Mouse (Mus musculus): Measurements from ENCODE around the gene Lipt2.

The Lipt2 gene

GRCm38 (mm10) chr7:100159105-100159841 is at the start of gene Lipt2:
TSS of gene Lipt2 (plus strand) at chr7:100159277.
- in situ Hi-C loops (cut with MboI, MseI): no loop called here

GRCm38 (mm10) chr7:100111506-100111905 is 47.6 kb upstream of the Lipt2 start:
- in situ Hi-C loops (cut with MboI, MseI): no loop called here

DNA sequence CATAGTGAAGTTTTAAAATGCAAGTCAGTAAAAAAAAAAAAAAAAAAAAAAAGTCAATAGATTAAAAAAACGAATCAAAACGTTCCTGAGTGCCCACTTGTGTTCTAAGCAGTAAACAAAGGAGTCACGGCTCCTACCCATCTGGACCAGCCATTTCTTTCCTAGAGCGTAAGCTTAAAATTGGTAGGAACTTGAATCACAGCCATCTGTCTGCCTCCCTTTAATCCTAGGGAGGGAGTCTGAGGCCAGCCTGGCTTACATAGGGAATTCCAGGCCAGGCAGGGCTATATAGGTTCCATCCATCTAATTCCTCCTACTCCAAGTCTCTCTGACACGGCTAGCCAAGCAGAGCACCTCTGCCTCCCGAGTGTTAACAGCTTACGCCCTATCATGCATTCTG is 45.3 kb upstream of the Lipt2 start:
- in situ Hi-C loops (cut with MboI, MseI): no loop called here

- in situ Hi-C loops (cut with MboI, MseI): no loop called here
Measured at GRCm38 (mm10) chr7:100114279-100114678, 44.8 kb upstream of the Lipt2 start.

DNA sequence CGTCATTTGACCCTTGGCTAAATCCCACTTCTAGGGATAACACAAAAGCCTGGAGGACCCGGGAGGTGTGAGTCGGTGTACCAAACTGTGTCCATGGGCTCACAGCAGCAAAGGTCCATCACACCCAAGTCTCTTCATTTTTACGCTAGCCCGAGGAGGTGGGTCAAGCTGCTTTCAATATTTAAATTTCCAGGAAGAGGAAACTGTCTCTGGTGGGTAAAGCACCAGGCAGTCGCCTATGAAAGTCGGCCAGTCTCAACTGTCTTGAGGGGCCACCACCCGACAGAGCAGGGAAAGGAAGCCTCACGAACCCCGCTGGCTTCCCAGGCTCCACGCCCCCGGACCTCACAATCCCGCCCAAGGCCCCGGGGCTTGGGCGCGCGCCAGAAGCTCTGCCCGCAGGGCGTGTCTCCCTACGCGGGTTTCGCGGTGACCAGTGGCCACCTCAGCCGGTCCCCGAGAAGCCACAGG is 38.3 kb upstream of the Lipt2 start:
- in situ Hi-C loops (cut with MboI, MseI): no loop called here

DNA sequence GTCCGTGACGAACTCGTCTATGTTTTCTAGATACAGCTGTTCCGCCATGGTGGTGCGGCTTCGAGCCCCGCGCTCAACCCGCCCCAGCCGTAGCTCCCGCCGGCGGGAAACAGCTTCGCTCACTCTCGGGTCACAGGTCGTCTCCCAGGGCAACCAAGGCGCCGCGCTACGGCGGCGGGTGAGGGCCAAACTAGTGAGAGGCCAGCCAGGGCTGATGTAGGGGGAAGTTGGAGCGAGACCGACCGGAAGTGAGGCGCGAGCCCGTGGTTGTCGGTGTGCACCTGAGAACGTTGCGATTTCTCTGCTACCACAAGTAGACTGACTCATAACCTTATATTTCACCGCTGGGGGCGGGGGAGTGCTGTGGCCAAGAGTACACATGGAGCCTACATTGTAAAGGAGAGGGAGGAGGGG is 37.7 kb upstream of the Lipt2 start, which contains the start of gene Pold3:
Gene Pold3 (minus strand): TSS at position 190 of the 414 bp plus-strand sequence.
- in situ Hi-C loops (cut with MboI, MseI): no loop called here

GRCm38 (mm10) chr7:100123486-100123885 is 35.6 kb upstream of the Lipt2 start:
- in situ Hi-C loops (cut with MboI, MseI): no loop called here

DNA sequence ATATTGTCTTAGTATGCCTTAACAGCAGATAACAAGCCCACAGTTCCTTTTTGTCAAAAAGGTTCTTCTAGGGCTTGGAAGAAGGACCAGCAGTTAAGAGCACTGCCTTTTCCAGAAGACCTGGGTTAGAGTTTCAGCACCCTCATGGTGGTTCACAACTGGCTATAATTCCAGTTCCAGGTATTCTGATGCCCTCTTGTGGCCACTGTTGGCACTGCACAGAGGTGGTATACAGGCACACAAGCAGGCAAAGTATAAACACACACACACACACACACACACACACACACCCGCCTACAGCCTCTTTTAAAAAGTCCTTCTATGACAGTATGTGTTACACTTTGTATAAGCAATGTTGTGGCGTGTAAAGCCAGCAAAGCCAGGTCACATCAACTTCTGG is 34.9 kb upstream of the Lipt2 start:
- in situ Hi-C loops (cut with MboI, MseI): no loop called here

- in situ Hi-C loops (cut with MboI, MseI): loop anchor here in 1 of 2 experiments (5.0 kb wide), 1 partner anchor 62 kb away; no protein-coding TSS in a partner anchor
Measured at GRCm38 (mm10) chr7:100125166-100125565, 33.9 kb upstream of the Lipt2 start.

GRCm38 (mm10) chr7:100126514-100126913 is 32.6 kb upstream of the Lipt2 start:
- in situ Hi-C loops (cut with MboI, MseI): loop anchor here in 1 of 2 experiments (5.0 kb wide), 1 partner anchor 61 kb away; no protein-coding TSS in a partner anchor

DNA sequence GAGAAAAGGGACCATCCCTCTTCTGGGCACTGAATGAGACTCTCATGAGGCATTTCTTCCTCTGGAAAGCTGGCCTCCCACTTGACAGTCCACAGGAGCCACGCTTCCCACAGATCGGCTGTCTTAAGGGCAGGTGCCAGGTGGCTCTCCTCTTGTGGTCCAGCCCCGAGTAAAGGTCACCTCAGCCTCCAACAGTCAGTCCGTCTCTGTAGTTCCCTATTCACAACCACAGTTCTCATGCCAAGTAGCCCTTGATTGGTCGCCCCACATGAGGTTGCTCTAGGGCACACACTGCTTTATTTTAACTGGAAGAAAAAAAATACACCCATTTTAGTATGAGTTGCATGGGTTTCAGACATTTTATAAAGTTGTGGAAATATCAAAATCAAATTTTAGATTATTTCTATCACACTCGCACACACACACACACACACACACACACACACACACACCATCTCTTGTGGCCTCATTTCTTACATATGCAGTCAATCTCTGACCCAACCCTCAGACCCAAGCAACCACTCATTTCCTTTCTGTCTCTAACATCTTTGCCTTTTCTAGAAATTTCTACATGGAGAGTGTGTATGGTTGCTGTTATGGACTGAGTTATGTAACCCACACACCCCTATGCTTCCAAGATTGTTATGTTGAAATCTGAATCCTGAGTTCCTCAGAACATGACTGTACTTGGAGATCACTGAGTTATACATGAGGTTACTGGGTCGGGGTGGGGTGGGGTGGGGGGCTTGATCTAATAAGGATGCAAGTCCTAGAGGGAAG is 30.6 kb upstream of the Lipt2 start:
- in situ Hi-C loops (cut with MboI, MseI): loop anchor here in 1 of 2 experiments (5.0 kb wide), 1 partner anchor 59 kb away; no protein-coding TSS in a partner anchor

GRCm38 (mm10) chr7:100130592-100130991 is 28.5 kb upstream of the Lipt2 start:
- in situ Hi-C loops (cut with MboI, MseI): no loop called here

DNA sequence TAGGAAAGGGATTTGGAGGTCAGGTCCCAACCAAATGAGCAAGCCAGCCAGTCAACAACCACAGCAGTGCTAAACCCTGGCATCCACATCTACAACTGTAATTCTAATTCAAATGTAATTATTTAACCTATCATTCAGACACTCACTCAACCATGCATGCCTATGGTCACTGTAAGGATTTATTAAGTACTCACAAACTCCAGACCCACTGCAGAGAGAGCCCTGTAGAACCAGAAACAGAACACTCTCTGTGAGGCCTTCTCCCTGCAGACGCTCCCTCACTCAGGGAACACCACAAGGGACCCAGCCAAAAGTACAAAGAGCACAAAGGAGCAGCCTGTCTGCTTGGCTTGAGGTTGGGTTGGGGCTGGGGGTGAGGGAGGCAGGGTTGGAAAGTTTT is 26.7 kb upstream of the Lipt2 start:
- in situ Hi-C loops (cut with MboI, MseI): no loop called here

GRCm38 (mm10) chr7:100137038-100137437 is 22.0 kb upstream of the Lipt2 start:
- in situ Hi-C loops (cut with MboI, MseI): no loop called here

DNA sequence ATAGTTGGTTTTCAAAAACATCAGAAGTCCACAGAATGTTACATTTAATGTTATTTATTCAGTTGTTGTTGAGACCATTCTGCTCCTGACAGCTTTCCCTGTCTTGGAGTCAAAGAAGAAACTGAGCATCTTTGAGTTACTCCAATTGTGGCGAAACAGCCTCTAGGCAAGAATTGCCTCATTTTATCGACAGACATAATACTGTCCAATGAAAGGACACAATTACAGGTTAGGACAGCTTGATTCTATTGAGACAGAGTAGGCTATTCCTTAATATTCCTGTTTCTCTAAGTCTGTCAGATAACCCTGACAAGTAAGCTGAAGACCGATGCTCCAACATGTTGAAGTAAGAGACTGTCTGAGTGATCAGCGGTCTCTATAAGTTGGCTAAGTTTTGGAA is 21.0 kb upstream of the Lipt2 start:
- in situ Hi-C loops (cut with MboI, MseI): no loop called here

- in situ Hi-C loops (cut with MboI, MseI): no loop called here
Measured at GRCm38 (mm10) chr7:100140591-100140990, 18.5 kb upstream of the Lipt2 start.

- in situ Hi-C loops (cut with MboI, MseI): no loop called here
Measured at GRCm38 (mm10) chr7:100148586-100148985, 10.5 kb upstream of the Lipt2 start.

- in situ Hi-C loops (cut with MboI, MseI): no loop called here
Measured at GRCm38 (mm10) chr7:100150086-100150485, 9.0 kb upstream of the Lipt2 start.

DNA sequence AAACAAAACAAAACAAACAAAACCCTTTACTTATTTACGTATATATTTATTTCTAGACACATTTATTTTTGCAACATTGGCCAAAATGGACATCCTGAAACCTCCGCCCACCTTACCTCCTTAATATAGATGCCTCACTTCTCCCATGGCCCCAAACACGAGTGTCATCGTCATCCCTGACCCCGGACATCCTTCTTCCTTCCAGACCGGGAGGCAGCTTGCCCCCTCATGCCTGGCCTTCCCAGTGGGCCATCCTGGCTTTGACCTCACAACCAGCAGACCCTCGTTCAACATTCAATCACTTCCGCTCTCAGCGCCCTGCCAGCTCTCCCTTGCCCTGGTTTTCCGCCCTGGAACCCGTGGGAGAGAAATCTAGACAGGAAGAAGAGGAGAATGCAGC is 8.5 kb upstream of the Lipt2 start:
- in situ Hi-C loops (cut with MboI, MseI): no loop called here

- in situ Hi-C loops (cut with MboI, MseI): no loop called here
Measured at GRCm38 (mm10) chr7:100157669-100158068, 1.4 kb upstream of the Lipt2 start.

- in situ Hi-C loops (cut with MboI, MseI): no loop called here
Measured at GRCm38 (mm10) chr7:100160006-100160405, 929 bp downstream of the Lipt2 start.

DNA sequence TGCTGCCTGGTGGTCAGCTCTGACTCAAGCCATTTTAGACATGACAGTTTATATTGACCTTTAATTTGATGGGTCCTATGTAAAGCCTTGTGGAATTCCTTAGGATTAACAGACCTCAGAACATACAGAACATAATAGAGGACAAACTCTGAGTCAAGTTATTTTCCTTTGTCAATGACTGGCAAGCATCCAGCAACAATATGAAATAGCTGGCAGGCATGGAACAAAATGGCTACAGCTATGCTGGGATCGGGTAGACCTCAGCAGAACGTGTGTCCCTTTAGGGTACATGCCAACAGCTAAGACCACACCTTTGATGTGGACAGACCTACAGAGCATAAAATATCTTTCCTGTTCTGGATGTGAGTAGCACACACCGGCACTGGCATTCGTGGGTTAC is 4.4 kb downstream of the Lipt2 start:
- in situ Hi-C loops (cut with MboI, MseI): no loop called here

DNA sequence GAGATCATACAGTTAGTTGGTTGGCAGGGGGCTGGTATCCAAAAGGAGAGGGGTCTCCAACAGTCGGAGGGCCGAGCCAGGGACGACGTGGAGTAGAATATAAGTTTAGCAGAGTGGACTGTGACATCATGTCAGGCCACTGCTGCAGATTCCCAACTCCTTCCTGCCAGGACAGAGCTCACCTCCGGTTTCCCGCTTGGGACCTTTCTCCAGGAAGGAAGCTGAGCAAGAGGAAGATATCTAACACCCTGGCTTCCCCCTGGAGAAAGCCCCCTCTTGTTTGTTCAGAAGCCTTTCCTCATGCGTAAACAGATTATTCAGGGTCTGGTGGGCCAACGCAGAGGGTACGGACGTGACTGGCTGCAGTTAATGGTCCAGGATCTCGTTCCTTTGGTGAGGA is 9.6 kb downstream of the Lipt2 start:
- in situ Hi-C loops (cut with MboI, MseI): no loop called here

Measured in T-helper 17 cell (primary cell).